Mouse (Mus musculus): ENCODE results near the gene Pef1. TPM values are rescaled to one million over a fixed set of nuclear protein-coding genes. Genes with fewer than 3 reads are reported as not detected.
A peak's percentile ranks its signal among the peaks of the same experiment; 100 is the strongest.

Gene Pef1
- total RNA-seq, 2 experiments from 2014 or later = 65.6 to 81.3 TPM

DNA sequence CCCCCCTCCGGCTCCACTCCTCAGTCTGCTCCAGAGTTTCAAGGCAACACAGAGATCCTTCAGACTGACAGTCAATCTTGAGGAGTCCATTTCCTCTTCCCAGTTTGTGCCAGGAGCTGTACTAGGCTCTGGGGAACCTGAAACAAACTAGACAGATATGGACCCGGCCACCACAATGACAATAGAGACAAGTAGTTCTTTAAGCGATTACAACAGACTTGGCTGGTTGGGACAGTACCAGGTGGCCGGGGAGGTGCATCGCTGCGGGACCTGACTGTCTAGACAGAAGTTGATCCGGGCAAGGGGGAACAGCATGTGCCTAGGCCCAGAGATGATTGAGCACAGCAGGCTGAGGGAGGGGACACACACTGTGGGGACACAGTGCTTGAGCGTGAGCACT lies 1.2 kb upstream of the Pef1 start:
- H3K27ac ChIP-seq = no peak overlapping the region

DNA sequence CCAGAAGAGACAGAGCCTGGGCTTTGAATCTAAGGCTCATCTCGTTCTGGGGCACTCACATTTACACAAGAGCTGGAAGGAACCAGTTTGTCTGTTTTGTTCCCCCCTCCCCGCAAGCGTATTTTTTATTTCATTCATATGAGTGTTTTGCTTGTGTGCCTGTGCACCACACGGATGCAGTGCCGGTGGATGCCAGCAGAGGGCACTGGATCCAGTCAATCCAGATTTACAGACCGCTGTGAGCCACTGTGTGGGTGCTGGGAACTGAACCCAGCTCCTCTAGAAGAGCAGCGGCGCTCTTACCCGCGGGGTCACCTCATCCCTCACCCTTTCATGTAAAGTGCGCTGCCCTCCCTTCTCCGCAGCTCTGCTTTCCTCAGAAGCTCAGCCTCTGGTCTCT lies 1.3 kb downstream of the Pef1 start:
- no peak overlapping the region for H3K4me3 ChIP-seq
- peak; percentile 23 for TF ChIP-seq CTCF (IDR thresholded peaks at IDR 0.05)
- DNase-seq (ENCODE audit: extremely low spot score in 1 of 2, low spot score in 2 of 2) = no peak
- no peak overlapping the region for H3K27ac ChIP-seq
- intact Hi-C loops (cut with DNase I) = no loop called here

More for the DNA sequence above, 1.2 kb upstream of the Pef1 start:
- H3K4me3 ChIP-seq = no peak overlapping the region
- DNase-seq (ENCODE audit: extremely low spot score in 1 of 2, low spot score in 2 of 2) = no peak
- no peak for TF ChIP-seq CTCF (IDR thresholded peaks at IDR 0.05)
- intact Hi-C loops (cut with DNase I) = no loop called here

DNA sequence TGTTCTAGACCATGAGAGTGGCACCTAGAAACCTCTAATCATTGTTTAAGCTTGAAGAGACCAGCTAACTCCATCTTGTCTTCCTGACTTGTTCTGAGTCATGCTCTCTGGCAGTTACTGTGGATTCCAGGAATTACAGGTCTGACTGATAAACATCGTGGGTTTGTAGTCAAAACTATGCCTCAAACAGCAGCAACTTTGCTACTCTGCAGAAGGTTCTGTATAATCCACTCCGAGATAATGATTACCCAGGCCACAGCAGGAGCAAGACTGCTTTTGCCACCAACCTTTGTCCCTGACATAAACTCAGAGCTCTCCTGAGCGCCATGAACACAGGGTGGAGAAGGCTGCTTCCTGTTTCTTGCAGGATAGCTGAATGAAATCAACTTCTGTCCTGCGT lies 2.2 kb downstream of the Pef1 start:
- Histone ChIP-seq H3K4me3 (no peak overlapping the region), H3K27ac (no peak overlapping the region)
- intact Hi-C loops (cut with DNase I) = no loop called here
- no peak for TF ChIP-seq CTCF (IDR thresholded peaks at IDR 0.05)
- DNase-seq (ENCODE audit: extremely low spot score in 1 of 2, low spot score in 2 of 2) = no peak

DNA sequence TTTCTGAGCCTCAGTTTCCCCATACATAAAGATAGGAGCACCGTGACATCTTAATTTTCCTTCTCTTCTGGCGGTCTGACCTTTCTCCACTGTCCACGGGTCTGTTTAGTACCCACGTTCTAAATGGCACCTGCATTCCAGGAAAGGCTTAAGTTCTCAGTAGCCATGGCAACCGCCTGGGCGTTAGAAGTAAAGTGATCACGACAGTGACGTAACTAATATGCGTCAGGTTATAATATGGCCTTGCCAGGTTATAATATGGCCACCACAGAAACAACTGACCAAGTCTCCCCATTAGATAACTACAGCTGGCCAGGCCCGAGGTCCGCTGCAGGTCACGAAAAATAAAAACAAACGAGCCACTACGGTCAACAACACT lies 4.7 kb downstream of the Pef1 start:
- DNase-seq (ENCODE audit: extremely low spot score in 1 of 2, low spot score in 2 of 2) = no peak
- Histone ChIP-seq H3K27ac (peak overlapping the region; percentile 90), H3K4me3 (peak overlapping the region; percentile 82)
- no peak for TF ChIP-seq CTCF (IDR thresholded peaks at IDR 0.05)
- intact Hi-C loops (cut with DNase I) = no loop called here

DNA sequence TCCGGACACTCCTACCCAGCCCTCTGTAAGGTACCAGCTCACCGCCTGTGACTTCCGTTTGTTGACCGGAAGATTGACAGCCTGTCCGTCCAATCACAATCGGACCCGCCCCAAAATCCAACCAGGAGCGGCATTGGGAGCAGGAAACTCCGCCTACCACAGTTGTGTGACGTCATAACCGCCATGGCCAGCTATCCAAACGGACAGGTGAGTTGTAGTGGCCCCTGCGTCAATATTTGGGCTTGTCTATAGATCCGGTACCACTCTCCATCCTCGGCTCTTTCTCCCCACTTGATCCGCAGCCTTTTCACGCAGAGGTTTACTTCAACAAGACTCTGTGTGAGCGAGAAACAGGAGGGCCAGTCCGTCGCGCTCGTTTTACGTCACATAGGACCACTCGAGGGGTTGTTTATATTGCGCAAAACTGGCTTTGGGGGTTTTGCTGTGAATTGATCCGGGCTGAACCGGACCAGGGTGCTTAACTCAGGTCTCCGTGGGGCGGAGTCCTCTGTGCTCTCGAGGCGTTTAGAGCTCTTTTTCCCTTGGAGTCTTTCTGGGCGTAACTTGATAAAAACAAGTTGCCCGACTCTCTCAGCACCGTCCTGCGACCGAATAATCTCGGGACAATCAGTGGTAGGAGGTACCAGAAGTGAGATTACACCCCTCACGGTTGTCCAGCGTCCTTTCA lies 5.2 kb downstream of the Pef1 start:
- peak; percentile 100 for DNase-seq (ENCODE audit: extremely low spot score in 1 of 2, low spot score in 2 of 2)
- peak overlapping the region; percentile 90 for H3K27ac ChIP-seq
- no peak for TF ChIP-seq CTCF (IDR thresholded peaks at IDR 0.05)
- intact Hi-C loops (cut with DNase I) = no loop called here
- peak overlapping the region; percentile 82 for H3K4me3 ChIP-seq

DNA sequence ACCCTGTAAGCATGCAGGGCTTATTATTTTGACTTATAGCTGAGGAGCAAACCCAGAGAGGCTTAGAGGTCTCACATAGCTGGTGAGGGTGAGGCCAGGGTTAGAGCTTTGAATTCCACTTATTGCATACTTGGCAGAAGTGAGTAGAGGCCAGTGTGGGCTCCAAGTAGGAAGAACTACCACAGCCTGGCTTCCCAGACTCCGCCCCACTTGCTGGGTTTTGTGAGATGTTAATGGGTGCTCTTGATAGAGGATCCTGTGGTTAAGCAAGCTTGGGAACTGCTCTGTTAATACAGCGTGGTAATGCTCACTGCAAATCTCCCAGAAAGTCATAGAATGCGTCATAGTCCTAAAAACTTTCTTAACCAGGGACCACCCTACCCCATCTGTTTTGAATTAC lies 6.6 kb downstream of the Pef1 start:
- DNase-seq (ENCODE audit: extremely low spot score in 1 of 2, low spot score in 2 of 2) = no peak
- H3K27ac ChIP-seq = 0 out of 2 replicates have a peak overlapping the region, but pooled peaks have one; percentile 6
- intact Hi-C loops (cut with DNase I) = no loop called here
- no peak overlapping the region for H3K4me3 ChIP-seq
- TF ChIP-seq CTCF (IDR thresholded peaks at IDR 0.05) = no peak

DNA sequence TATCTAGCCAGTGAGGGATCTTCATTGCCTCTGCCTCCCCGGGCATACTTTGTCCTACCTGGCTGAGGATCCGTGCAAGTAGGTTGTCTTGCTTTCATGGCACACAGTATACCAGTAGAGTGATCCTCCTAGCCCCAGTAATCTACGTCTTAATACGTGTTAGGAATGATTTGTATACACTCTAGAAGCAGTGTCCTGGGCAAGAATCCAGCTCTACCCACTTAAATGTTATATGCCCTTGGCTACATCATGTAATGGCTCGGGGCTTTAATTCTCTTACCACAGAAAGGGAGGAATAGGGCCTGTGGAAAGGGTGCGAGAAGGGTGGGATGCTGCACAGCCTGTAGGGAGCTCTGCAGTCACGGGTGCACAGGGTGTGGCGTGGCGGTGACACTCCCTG lies 7.3 kb downstream of the Pef1 start:
- Histone ChIP-seq H3K4me3 (no peak overlapping the region), H3K27ac (peak overlapping the region; percentile 24)
- TF ChIP-seq CTCF (IDR thresholded peaks at IDR 0.05) = no peak
- DNase-seq (ENCODE audit: extremely low spot score in 1 of 2, low spot score in 2 of 2) = no peak
- intact Hi-C loops (cut with DNase I) = no loop called here

DNA sequence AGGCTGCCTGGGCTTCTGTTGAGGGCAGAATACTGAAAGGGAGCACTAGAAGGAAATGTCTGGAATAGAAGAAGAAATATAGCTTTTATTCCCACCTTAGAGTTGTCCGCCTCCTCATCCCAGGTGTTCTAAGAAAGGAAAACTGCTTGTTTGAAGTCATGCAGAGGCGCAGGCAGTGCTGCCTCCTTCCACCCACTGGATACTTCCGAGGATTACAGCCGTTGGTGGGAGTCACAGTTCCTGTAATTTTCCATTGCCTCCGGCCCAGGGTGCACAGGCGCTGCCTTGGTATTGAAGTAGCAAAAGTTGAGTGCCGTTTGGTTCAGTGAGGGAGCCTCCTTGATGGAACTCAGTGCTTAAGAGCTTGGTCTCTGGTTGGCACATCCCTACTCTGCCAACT lies 7.7 kb downstream of the Pef1 start:
- peak; percentile 37 to 38 for DNase-seq (ENCODE audit: extremely low spot score in 1 of 2, low spot score in 2 of 2)
- Histone ChIP-seq H3K27ac (peak overlapping the region; percentile 24), H3K4me3 (no peak overlapping the region)
- intact Hi-C loops (cut with DNase I) = no loop called here
- no peak for TF ChIP-seq CTCF (IDR thresholded peaks at IDR 0.05)

DNA sequence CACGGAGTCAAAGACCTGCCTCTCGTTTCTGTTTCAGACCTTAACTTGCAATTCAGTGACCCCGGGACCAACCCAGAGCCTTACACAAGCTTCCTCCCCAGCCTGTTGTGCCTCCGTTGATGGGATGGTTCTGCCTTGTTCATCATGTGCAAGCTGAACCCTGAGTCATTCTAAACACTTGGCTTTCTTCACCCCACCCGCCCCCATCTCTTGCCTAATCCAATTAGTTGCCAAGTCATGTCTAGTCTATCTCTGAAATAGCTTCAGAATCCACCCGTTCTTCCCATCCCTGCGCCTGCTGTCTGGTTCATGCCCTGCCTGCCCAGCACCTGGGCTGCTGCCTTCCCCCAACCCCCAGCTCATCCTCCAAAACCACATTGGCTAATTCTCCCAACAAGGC lies 9.9 kb downstream of the Pef1 start:
- TF ChIP-seq CTCF (IDR thresholded peaks at IDR 0.05) = no peak
- H3K4me3 ChIP-seq = no peak overlapping the region
- intact Hi-C loops (cut with DNase I) = no loop called here
- 0 out of 2 replicates have a peak overlapping the region, but pooled peaks have one; percentile 2 for H3K27ac ChIP-seq
- DNase-seq (ENCODE audit: extremely low spot score in 1 of 2, low spot score in 2 of 2) = no peak

DNA sequence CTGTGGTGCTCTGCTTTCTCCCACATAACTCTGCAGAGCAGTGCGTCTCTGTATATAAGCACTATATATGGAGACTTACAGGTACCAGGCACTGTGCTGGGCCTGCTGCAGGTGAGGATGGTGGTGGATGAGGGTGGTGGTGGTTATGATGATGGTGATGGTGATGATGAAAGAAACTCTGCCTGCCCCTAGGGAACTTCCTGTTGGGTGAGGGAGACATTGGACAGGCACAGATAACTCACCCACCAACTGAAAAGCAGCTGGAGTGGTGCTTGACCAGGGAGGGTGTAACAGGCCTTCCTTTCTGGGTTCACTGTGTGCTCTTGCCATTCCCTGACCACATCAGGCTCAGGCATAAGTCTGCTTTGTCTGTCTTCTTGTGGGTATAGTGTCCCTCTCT lies 10.4 kb downstream of the Pef1 start:
- intact Hi-C loops (cut with DNase I) = no loop called here
- H3K4me3 ChIP-seq = no peak overlapping the region
- no peak for DNase-seq (ENCODE audit: extremely low spot score in 1 of 2, low spot score in 2 of 2)
- no peak for TF ChIP-seq CTCF (IDR thresholded peaks at IDR 0.05)
- no peak overlapping the region for H3K27ac ChIP-seq

DNA sequence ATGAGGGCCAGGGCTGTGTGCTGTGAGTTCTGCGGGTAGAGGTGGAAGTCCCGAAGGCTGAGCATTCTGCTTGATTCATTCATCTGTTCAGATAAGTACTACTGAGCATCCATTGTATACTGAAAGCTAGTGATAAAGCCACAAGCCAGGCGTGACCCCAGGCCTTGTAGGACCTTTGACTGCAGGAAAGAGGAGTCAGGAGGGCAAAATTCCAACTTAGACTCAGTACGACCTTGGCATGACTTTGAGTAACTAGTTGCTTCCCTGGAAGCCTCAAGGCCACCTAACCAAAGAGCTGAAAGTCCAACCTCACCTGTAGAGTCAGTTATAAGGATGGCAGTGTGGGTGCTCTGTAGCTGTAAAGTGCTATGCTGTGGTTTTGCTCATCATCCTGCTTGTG lies 18.4 kb downstream of the Pef1 start:
- no peak overlapping the region for H3K27ac ChIP-seq
- intact Hi-C loops (cut with DNase I) = no loop called here
- no peak overlapping the region for H3K4me3 ChIP-seq
- no peak for DNase-seq (ENCODE audit: extremely low spot score in 1 of 2, low spot score in 2 of 2)
- TF ChIP-seq CTCF (IDR thresholded peaks at IDR 0.05) = no peak

DNA sequence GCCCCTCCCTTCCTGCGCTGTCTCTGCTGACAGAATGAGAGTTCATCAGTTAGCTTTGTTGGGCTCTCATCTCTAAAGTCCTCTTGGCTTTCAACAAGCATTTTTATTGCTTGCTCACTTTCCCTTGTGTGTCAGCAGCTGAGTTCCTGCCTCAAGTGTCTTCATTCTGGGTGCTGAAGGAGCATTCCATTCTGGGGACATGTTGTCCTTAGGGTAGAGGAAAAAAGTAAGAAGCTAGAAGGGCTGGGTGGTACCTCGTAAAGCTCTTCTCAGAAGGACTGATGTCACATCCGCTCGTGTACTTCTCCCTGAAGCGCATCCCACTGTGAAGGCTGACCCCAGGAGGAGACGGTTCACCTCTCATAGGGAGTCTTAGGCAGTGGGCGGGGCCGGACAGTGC lies 19.2 kb downstream of the Pef1 start:
- DNase-seq (ENCODE audit: extremely low spot score in 1 of 2, low spot score in 2 of 2) = no peak
- intact Hi-C loops (cut with DNase I) = no loop called here
- Histone ChIP-seq H3K4me3 (no peak overlapping the region), H3K27ac (no peak overlapping the region)
- no peak for TF ChIP-seq CTCF (IDR thresholded peaks at IDR 0.05)

DNA sequence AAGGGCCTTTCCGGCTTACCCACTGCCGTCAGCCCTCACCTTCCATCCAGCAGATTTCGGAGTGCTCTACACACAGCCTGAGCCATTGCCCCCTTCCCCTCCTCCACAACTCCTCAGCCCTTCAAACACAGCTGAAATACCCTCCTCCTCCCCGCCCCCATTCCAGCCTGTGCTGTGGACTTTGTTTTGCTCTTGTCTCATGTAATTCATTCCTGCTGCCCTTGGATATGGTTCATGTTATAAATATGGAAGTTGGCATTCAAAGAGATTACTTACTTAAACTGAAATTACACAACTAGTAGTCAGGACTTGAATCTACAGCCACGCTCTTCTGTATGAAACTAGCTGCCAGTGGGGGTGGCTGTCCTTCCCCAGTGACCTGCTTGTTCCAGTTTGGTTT lies 20.7 kb downstream of the Pef1 start:
- H3K4me3 ChIP-seq = no peak overlapping the region
- DNase-seq (ENCODE audit: extremely low spot score in 1 of 2, low spot score in 2 of 2) = no peak
- H3K27ac ChIP-seq = no peak overlapping the region
- no peak for TF ChIP-seq CTCF (IDR thresholded peaks at IDR 0.05)
- intact Hi-C loops (cut with DNase I) = no loop called here
